In genomic region chr4:154781391-154781790, GRCm38 (mm10) we compare ENCODE assay signal across 13 mouse cellular contexts. TPM values are rescaled to one million over a fixed set of nuclear protein-coding genes. Genes with fewer than 3 reads are reported as not detected.
DNase-seq lines count a peak whose midpoint lies in the region; ATAC-seq lines count a peak whose summit lies in the region.
"Had no signal": no experiment of that assay in that cellular context is flagged by ENCODE, and none has a peak within 500 bp of the region (broad histone marks: within the 10 kb centered on the region; RNA-seq: fewer than 3 reads in every experiment).

No protein-coding gene starts in this region.

- H3K9me3 ChIP-seq in hindbrain, embryonic 14.5 days (ENCODE audit: control insufficient read depth, low read length), result no peaks in the 10 kb centered on the region
- H3K9me3 ChIP-seq: embryonic facial prominence, embryonic 12.5 days; limb, embryonic 15.5 days; midbrain, embryonic 10.5 days had no signal

- DNase-seq in left cerebral cortex, postnatal 4 days, result peak; percentile 34
- no peak for DNase-seq in left cerebral cortex, postnatal 36 days (ENCODE audit: low spot score in 2 of 2)
- peak; percentile 55 for DNase-seq in hindbrain, embryonic 14.5 days (ENCODE audit: low spot score)
- DNase-seq in kidney, postnatal 36 days, result peak; percentile 36 to 65
- peak; percentile 66 for DNase-seq in retina, postnatal 1 day
- no peak for DNase-seq in right cerebral cortex, postnatal 4 days
- DNase-seq: right cerebral cortex, postnatal 14 days; thymus, adult 2 months had no signal

- no peaks in the 10 kb centered on the region for H3K27me3 ChIP-seq in hindbrain, embryonic 14.5 days (ENCODE audit: control insufficient read depth, insufficient read depth, low read length)

- no peak overlapping the region for H3K9ac ChIP-seq in hindbrain, embryonic 14.5 days
- H3K9ac ChIP-seq: embryonic facial prominence, embryonic 12.5 days; limb, embryonic 15.5 days had no signal

- no peak overlapping the region for H3K4me3 ChIP-seq in hindbrain, embryonic 14.5 days (replicated peaks; ENCODE audit: low read length)
- H3K4me3 ChIP-seq: embryonic facial prominence, embryonic 12.5 days; limb, embryonic 15.5 days; midbrain, embryonic 10.5 days had no signal

- H3K36me3 ChIP-seq in hindbrain, embryonic 14.5 days (replicated peaks; ENCODE audit: control insufficient read depth, insufficient read depth), result no peaks in the 10 kb centered on the region
- H3K36me3 ChIP-seq: embryonic facial prominence, embryonic 12.5 days; limb, embryonic 15.5 days; midbrain, embryonic 10.5 days had no signal

- 41% methylated on average over 11 of the region's 11 CpGs for WGBS in hindbrain, embryonic 14.5 days

- intact Hi-C loops in left cerebral cortex, postnatal 4 days (cut with DNase I), result no loop called here
- intact Hi-C loops in left cerebral cortex, postnatal 36 days (cut with DNase I), result no loop called here

- H3K4me1 ChIP-seq in hindbrain, embryonic 14.5 days (replicated peaks; ENCODE audit: control insufficient read depth, insufficient read depth, low read length), result peaks cover 12% of the 10 kb centered on the region

- H3K27ac ChIP-seq in hindbrain, embryonic 14.5 days, result no peak overlapping the region
- H3K27ac ChIP-seq: embryonic facial prominence, embryonic 12.5 days; limb, embryonic 15.5 days; midbrain, embryonic 10.5 days had no signal

- no peak for ATAC-seq in hindbrain, embryonic 14.5 days (ENCODE audit: low FRiP score)
- ATAC-seq in monocyte, adult 5-6 weeks (replicated peaks; ENCODE audit: insufficient number of reproducible peaks, low FRiP score, low TSS enrichment, poor library complexity, severe bottlenecking), result no peak

- no peak overlapping the region for H3K4me2 ChIP-seq in hindbrain, embryonic 14.5 days (replicated peaks)
- H3K4me2 ChIP-seq: embryonic facial prominence, embryonic 12.5 days; limb, embryonic 15.5 days had no signal

RNA-seq across cellular contexts. Expression of gene Ttc34, which starts 55.9 kb away (rescaled TPM):
- total RNA-seq in left cerebral cortex, postnatal 4 days (2021), result 1 to 10 TPM; 2.4 to 2.8 TPM
- total RNA-seq in left cerebral cortex, postnatal 36 days (2021), result 1 to 10 TPM; 3.1 to 3.6 TPM
- 1.7 and 2.4 TPM in 2 replicates for polyA plus RNA-seq in hindbrain, embryonic 14.5 days (2014; fragmentation: Nextera tagmentation; extraction: Ambion mirVana)
- total RNA-seq in monocyte, adult 5-6 weeks (2017), result not detected in 3 replicates
- total RNA-seq: CH12.LX had no signal

Comparison
In these comparisons a context has a peak if more than half of its experiments do, and no peak if none do; other contexts are left out.
1. DNase-seq: peak in left cerebral cortex, postnatal 4 days (single experiment), hindbrain, embryonic 14.5 days (single experiment), kidney, postnatal 36 days (2 of 2) and retina, postnatal 1 day (single experiment); none in left cerebral cortex, postnatal 36 days (0 of 2) and right cerebral cortex, postnatal 4 days (single experiment).